Mouse (Mus musculus) thymus, postnatal 0 days (tissue): ENCODE data around the gene Hoxd10. TPM values are rescaled to one million over a fixed set of nuclear protein-coding genes. Genes with fewer than 3 reads are reported as not detected.

Experiments used
- DNase-seq: peaks from one replicate; pipeline ENCODE4 v3.0.0-alpha.2; 2015; ENCODE audit warnings: low spot score
- polyA plus RNA-seq: library from polyadenylated mRNA; unstranded; fragments of >200 nt; fragmentation: Nextera tagmentation; extraction: Ambion mirVana; gene quantifications from 2 replicates; pipeline ENCODE4 v1.2.1, GENCODE M21; 2015

Hoxd10 gene
- polyA plus RNA-seq, 1 experiment from 2014 or later = 0.14 TPM

DNA sequence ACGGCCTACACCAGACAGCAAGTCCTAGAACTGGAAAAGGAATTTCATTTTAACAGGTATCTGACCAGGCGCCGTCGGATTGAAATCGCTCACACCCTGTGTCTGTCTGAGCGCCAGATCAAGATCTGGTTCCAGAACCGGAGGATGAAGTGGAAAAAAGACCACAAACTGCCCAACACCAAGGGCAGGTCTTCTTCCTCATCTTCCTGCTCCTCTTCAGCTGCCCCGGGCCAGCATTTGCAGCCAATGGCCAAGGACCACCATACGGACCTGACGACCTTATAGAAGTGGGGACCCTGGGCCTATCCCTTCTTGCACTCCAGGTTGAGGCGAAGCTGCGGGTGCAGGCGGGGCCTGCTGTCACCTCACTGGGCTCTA is 36.6 kb downstream of the Hoxd10 start:
- no peak for DNase-seq

DNA sequence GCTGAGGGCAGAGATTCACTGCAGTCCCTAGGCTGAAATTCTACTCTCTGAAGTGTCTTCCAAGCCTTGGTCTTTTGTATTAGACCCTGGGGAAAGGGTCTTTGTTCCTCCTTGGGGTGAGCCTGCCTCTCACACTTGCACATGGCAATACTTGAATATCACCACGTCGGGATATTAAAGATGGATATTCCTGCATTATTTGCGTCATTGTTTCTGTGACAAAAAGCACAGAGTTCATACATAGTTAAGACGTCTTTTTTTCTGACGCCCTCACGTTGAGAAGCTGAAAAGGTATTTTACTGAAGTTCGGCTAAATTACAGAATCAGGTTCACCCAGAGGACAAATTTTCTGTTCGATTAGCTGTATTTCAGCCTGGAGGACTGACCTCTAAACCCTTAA is 38.6 kb downstream of the Hoxd10 start:
- DNase-seq = no peak

DNA sequence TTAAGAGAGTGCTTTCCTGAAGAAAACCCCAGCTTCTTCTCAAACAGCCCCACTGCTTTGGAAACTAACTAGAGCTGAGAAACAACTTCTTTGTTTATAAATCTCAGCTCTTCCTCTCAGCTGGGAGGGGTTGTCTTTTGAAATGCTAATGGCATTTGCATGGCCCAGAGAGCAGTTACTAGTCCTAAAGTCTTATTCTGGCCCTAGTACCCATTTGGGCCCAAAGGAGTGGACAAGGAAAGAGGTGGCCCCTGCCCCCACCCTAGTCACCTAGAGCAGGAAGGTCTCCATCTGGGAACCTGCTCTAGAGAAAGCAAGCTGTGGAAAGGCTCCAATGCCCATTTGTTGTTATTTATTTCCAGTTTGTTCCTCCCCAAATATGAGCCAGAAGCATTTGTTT is 39.3 kb downstream of the Hoxd10 start:
- DNase-seq = no peak

DNA sequence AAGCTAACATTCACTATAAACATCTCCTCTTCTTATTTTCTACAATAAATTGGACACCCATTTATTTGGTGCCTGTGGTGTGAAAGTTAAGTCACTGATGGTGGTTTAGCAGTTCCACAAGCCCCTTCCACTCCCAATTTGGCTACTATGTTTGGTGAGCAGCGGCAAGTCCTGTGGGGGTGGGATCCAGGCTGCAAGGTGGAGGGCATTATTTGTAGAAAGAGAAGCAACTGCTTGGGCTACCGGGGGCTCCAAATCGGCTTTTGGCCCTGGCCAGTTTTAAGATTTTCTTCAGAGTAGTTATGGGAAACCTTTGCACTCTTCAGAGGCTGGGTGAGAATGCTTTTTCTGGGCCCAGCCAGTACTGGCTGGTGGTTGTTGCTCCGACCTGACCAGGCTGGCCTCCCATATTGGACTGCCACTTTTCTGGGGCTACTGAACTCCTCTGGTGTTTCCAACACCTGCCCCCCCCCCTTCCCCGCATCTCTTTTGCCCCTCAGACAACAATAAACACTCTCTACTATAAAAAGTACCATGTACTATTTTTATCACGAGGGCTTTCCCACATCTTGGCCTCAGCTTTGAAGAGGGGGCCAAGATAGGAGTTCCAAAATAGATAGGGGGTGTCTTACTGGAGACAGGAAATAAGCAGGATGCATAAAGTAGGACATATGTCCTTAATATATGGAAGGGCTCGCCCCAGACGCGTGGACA is 40.2 kb downstream of the Hoxd10 start:
- no peak for DNase-seq

DNA sequence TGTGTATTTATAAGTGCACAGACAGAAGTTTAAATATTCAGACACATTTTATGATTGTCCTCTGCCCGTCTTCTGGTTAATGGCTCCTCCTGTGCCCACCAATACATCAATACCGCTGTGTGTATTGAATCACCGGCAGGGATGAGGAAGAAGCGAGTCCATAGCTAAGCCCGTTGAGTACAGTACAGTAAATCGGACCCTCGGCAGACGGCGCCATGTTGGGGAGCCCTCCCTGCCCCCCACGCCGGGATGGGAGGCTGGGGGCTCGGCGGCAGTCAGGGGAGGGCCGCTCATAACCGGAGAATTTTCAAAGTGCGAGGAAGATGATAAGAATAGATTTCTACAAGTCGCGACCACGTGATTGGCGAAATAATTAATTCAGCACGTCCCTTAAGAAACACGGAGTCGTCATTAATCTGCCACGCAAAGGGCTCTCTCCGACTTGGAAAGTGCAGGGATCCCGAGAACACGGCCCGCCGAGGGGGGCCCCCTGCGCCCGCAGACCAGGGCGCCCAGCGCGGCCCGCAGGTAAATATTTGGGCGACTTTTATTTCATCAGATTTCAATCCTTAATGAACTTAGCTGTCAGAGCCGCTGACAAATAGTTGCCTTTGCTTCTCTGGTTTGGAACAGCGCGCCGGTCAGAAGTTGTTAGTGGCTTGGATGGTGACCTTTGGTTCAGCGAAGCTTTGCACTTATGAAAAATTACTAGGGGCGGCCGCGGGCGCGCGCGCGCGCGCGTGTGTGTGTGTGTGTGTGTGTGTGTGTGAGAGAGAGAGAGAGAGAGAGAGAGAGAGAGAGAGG is 41.0 kb downstream of the Hoxd10 start:
- no peak for DNase-seq

DNA sequence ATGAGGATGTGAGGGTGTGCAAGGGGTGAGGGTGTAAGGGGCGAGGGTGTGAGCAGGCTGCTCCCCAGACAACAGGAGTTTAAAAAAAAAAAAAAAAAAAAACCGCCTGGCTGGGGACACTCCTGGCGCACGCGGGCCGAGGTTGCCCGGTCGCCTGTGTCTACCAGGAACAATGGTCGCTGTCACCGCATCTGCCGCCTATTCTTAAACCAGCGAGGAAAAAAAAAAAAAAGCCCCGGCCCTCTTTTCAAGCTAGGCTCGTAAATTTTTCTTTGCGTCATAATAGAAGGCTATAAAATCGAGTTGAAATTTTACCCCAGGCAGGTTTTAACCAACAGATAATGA is 41.6 kb downstream of the Hoxd10 start:
- no peak for DNase-seq

DNA sequence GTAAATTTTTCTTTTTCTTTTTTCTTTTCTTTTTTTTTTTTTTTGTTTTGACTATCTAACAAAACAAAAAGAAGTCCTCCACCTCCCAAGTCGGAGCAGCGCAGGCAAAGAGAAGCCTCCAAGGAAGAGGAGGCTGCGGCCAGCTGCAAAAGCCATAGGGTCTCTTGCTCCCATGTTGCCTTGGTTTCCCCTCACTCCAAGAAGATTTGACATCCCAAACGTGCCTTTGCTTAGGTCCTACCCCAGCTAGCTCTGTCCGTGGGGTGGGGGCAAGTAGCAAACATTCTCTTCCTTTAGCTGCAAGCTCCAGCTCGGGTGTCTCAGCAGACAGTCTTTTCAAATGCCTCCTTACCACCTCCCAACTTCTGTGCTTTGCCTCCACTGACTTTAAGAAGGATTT is 42.0 kb downstream of the Hoxd10 start:
- DNase-seq = no peak

DNA sequence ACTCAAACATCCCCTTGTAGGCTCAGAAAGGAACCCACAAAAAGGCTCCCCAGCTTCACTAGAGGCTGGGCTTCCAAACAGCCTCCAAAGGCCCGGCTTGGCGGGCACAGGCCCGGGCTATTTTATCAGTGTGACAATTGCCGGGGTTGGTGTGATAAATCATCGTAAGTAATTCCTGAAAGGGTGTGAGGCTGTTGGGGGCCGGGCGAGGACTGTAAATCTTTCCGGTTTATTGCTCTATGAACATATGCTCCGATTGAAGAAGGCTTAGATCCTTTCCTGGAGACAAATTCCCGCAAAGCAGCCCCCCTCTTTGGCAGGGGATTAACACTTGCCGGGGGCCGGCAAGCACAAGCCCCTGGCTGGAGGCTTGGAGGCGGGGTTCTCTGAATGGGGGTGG is 42.7 kb downstream of the Hoxd10 start:
- no peak for DNase-seq

DNA sequence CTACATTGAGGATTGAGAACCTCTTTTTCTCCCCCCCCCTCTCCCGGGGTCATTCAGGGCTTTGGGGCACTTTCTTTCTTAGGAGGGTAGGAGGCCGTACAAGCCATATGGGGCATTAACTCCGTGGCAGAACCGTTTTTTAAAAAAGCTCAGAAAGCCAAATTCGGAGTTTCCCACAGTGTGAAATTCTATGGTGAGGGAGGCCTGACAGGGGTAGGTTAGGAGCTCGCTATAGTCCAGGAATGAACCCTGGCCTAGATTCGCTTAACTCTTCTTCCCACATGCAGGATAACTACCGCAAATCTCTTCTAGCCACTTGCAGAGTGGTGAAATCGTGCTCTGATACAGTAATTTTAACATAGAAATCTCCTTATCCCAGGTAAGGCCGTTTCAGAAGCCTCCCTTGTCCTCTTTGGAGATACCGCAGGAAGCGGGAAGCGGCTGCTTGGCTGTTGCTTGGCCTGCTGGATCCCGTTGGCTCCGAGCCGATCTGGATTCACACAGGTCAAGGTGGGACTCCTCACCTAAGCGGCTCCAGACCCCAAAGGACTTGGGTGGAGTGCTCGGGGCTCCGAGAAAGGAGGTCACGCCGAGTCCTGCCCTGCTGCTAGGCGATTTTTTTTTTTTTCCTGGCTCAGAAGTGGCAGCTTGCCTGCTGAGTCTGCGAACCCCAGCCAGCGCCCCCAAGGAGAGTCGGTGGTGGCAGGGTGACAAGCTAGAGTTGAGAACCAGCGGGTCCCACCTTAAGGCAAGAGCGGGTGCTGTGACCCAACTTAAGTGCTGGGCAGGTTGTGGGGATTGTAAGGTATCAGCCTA is 43.5 kb downstream of the Hoxd10 start:
- no peak for DNase-seq

DNA sequence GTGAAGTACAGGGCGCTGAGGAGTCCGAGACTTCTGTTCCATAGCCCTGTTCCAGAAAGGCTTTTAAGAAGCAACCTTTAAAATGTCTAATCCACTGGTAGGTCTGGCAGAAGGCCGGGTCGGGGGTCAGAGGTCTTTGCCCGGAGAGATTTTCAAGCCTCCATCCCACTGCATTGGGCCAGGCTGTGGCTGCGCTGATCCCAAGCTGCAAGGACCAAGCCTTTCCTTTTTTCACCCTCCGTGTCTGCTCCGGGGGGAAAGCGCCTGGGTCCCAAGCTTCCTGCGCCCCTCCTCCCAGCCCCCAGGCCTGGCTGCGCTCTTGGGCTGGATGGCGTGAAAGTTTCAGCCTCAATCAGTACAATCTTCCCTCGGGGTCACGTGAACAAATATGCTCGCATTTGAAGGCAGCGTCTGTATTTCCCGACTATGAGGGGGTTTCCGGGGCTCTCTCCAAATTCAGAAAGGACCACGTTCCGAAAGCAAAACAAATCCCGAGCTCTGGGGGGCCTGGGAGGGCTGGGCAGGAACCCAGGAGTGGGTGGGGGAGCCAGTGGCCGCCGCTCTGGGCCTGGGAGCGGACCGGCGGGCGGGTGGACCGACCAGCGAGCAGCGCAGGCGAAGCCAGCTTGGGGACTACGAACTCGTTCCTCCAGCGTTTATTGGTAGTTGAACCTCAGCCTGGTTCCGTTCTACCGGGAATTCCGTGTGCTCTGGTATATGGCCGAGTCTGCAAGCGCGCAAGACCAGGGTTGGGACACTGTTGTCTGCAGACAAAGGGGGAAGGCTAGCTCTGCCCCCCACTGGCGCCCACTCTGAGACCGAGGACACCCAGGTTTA is 44.3 kb downstream of the Hoxd10 start:
- no peak for DNase-seq

DNA sequence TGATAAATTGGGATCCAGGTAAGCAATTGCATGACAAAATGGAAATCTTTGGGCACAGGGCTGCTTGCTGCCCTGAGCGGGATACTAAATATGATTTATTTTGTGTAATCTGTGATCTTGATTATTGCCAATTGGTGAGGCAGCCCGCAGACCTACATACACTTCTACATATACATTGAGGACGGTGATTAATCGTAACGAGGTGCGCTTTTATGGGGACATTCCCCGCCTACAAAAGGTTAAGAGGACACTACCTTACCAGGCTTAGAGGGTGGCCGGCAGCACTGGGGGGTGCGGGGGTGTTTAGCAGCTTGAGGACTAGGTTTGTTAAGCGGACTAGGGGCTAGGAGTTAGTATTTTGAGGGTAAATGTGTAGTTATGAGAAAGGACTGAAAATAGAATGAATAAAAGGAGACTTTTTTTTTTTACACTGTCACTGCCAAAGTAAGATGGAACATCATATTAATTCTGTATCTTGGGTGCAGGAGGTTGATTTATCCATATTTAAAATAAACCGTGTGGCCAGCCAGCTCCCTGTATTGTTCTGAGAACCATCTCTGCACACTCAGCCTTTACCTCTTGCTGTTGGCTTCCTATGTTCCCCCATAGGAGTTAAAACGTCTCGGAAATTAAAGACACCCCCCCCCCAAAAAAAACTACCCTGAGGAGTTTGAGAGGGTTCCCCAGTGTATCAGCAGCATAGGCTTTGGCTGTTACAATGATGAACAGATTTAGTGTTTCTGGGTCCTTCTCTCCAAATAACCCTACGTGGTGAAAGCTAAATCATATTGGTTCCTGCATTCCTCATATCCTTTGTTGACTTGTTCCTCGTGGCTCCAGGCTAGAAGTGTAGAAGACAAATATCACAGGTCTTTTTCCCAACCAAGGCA is 45.2 kb downstream of the Hoxd10 start:
- DNase-seq = no peak

DNA sequence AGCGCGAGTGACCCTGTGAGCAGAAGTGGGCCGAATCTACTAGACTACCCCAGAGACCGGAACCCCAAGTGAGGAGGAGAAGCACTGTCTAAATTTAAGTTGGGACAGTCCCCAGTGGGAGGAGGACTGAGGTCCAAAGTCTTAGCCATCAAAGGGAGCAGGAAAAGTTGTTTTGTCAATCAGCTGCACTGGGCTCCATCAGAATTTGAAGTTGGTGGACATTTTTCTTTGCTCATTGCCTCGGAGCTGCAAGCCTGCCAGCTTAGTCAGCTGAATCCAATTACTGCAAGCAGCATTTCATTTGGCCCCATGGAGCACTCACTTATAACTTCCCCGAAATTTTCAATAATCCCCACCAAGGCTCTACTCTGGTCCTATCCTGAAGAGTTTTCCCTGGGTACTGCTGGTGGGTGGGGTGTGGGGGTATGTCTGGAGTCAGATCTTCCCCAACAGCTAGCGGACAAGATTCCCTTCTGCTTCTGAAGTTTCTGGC is 45.9 kb downstream of the Hoxd10 start:
- DNase-seq = no peak

DNA sequence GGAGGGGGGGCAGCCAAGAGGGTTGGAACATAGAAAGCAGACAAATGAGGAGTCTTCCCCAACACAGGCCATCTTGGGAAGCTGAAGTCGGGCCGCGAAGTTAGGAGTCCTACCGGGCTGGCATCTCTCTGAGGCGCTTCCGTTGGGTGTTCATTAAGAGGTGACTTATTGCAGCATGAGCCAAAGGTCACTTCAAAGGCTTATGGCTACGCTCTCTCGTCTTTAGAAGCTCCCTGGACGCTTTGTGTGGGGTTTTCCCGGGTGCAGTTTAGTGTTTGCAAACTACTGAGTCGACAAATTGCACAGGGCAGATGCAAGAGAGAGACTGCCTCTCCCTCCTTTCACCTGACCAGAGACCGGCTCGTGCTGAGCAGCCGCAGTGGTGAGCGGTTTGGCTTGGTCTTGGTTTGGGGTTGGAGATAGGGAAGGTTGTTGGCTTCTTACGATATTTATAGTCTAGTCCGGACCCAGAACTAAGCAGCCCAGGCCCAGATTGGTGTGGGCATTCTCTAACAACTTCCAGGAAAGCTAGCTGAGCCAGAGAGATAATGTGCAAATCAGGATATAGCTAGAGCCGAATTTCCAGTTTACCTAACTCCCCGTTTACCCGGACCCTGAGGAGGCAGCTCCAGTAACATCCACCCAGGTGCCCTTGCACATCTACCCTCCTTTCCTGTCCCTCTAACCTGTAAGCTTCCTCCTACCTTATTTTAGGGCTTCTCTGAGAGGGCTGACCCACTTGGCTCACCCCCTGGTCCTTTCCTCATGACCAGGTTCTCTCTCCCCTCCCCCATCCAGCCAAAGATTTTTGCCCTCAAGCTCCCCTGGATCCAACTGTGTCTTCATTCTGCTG is 47.1 kb downstream of the Hoxd10 start:
- no peak for DNase-seq

DNA sequence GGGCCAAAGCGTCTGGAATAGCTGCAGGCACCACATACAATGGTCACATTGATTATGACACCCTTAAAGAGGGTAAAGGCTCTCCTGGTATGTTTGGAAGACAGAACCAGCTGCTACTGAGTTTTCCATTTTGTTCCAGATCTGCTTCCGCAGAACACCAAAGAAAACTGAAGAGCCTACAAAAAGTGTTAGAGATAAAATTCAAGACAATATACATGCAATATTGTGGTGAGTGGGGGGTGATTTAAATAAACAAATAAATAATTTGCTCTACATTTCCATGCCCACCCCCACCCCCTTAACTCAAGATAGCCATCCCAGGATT is 47.7 kb downstream of the Hoxd10 start:
- DNase-seq = no peak

DNA sequence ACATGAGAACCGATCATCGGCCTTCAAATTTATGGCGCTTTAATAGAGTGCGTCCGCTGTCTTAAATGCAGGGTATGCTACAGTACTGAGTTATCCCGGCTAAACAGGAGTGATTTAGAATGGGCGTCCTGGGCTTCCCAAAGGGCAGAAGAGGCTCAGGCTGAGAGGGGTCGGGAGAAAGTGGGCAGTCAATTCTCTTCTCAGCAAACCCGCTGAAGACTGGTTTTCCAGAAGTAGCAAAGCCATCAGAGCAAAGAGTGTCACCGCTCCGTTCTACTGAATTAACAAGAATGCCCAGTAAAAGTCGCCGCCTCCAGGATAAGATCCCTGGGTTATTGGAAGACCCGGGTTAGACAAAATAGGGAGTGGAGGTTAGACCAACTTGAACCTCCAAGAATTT is 48.1 kb downstream of the Hoxd10 start:
- no peak for DNase-seq

DNA sequence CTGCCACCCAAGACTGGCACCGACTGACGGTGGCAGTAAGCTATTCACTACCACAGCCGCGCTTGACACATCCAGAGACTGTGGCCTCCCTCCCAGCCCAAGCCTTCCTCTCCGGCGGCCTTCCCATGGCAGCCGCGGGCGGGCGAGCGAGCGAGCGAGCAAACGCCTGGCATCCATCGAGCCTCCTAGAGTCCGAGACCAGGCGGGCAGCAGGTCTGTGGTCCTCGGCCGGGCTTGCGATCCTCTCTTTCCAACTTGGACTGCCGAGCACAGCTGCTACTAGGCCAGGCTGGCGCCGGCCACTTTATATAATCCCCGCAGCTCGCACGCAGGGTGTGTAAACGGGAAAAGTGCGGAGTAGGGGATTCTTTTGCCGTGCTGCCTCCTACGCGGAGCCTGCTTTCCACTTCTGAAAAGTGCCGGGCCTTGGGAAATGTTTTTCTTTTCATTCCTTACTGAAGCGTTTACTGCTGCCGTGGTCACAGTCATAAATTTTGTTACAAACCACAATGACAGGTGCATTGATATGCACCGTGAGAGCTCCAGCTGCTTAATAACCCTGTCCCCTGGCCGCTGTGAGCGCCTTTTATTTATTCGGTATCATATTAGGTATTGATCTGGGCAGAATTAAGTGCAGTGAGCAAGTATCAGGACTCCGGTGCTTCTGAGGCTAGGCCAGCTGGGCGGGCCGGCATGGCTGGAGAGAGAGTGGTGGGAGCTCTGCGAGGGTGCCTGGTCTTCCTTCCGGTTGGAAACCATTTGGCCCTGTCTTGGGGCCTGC is 48.8 kb downstream of the Hoxd10 start:
- DNase-seq = no peak

DNA sequence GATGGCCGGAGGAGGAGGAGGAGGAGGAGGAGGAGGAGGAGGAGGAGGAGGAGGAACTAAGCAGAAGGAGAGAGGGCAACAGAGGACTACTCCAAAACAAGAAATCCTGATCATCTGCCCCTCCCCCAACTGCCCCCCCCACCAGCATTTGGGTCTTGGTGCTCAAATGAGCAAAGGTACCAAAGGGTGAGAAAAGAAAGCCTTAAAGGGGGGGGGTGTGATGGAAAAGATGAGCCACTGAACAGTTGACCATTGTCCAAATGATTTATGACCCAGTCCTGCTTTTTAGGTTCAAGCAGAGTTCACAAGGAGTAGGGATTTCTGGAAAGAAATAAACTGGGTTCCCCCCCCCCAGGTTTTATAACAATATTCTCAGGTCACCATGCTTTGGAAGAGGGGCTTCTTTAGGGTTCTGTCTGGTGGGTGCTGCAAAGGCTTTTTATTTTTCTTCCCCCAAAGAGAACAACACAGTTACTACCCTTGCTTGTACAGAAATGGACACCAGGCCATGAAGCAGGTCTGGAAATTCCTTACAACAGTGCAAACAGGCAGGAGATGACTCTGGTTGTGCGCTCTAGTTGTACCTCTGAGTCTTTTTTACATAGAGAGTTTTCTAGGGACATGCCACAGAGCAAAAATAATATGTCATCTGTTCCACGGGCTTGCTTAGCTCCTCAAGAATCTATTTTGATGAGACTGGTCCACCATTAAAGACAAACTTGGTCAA is 49.7 kb downstream of the Hoxd10 start:
- no peak for DNase-seq

DNA sequence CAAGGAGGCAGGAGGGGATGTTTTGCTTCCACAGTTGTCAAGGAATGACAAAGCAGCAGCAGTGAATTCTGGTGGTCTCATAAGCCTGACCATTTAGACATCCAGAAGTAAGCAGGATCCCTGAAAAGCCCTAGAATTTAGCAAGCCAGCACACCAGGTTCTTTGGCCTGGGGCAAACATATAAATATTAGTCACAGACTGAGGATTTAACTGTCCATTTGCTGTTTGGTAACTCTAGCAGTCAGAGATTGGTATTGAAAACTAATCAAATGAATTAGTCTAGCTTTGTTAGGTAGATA is 50.2 kb downstream of the Hoxd10 start:
- no peak for DNase-seq
